Mouse (Mus musculus) kidney, embryonic 16.5 days (tissue): ENCODE data around the gene Rabgap1l. TPM values are rescaled to one million over a fixed set of nuclear protein-coding genes. Genes with fewer than 3 reads are reported as not detected.

Experiments
- ATAC-seq: fragments of 200-750 bp; cut with Nextera tagmentation; 2 replicates; pipeline ENCODE4 v1.8.0; 2017; ENCODE audit warnings: moderate TSS enrichment; ENCODE audit not compliant: low FRiP score, low TSS enrichment
- H3K27ac ChIP-seq: fragments of 300-500 bp; sonication (generic); 2 replicates; pipeline ENCODE4 v1.5.1; 2014; ENCODE audit warnings: low read length
- H3K27me3 ChIP-seq: fragments of 300-500 bp; sonication (generic); 2 replicates; pipeline ENCODE4 v1.6.1; 2014; ENCODE audit warnings: low read length, control low read depth, mixed read lengths; ENCODE audit not compliant: insufficient read depth
- H3K36me3 ChIP-seq: fragments of 300-500 bp; sonication (generic); 2 replicates; pipeline ENCODE4 v1.6.1; 2014; ENCODE audit warnings: low read length, control low read depth, mixed read lengths; ENCODE audit not compliant: insufficient read depth
- H3K4me1 ChIP-seq: fragments of 300-500 bp; sonication (generic); 2 replicates; pipeline ENCODE4 v1.6.1; 2014; ENCODE audit warnings: low read length, control low read depth, mixed read lengths; ENCODE audit not compliant: insufficient read depth
- H3K4me2 ChIP-seq: fragments of 300-500 bp; sonication (generic); replicated peaks from 2 replicates; pipeline ENCODE4 v1.6.1; 2014; ENCODE audit warnings: low read depth, low read length
- H3K4me3 ChIP-seq: fragments of 300-500 bp; sonication (generic); 2 replicates; pipeline ENCODE4 v1.5.1; 2014; ENCODE audit warnings: mild to moderate bottlenecking, low read length
- H3K9ac ChIP-seq: fragments of 300-500 bp; sonication (generic); replicated peaks from 2 replicates; pipeline ENCODE4 v1.6.1; 2014; ENCODE audit warnings: low read length
- H3K9me3 ChIP-seq: fragments of 300-500 bp; sonication (generic); 2 replicates; pipeline ENCODE4 v1.6.1; 2016; ENCODE audit warnings: low read length, control low read depth
- WGBS: fragments of 180-500 bp; shearing (Covaris S2); extraction: QIAGEN DNeasy Blood & Tissue Kit; methylation state at CpG from one replicate; pipeline ENCODE4 v1.1.7; 2014; 5-methylcytosine and 5-hydroxymethylcytosine counted together
- polyA plus RNA-seq: library from polyadenylated mRNA; unstranded; fragments of >200 nt; fragmentation: Nextera tagmentation; extraction: Ambion mirVana; gene quantifications from 2 replicates; pipeline ENCODE4 v1.2.1, GENCODE M21; 2015

Gene Rabgap1l
- polyA plus RNA-seq, 1 experiment from 2014 or later = 11.4 TPM

DNA sequence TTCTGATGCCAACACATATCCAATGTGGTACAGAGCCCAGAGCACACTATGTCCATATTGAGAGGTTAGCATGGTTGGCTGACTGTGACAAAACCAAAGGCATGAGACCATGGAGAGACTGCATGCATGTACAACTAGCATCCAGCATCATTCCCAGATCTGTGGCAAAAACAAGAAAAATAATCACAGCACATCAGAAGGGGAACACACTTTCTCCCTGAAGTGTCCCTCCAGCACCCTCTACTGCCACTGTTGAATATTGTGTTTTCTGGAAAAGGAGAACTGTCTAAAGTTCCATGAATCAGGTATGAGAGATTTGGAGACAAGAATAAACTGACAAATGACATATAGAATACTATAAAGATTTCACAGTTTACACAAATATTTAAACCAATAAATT is 78.3 kb downstream of the Rabgap1l start:
- Histone ChIP-seq H3K4me3 (no peak overlapping the region), H3K4me2 (no peak overlapping the region), H3K4me1 (no peaks in the 10 kb centered on the region), H3K27ac (no peak overlapping the region), H3K36me3 (no peaks in the 10 kb centered on the region), H3K9me3 (no peaks in the 10 kb centered on the region), H3K27me3 (no peaks in the 10 kb centered on the region), H3K9ac (no peak overlapping the region)
- no peak for ATAC-seq

DNA sequence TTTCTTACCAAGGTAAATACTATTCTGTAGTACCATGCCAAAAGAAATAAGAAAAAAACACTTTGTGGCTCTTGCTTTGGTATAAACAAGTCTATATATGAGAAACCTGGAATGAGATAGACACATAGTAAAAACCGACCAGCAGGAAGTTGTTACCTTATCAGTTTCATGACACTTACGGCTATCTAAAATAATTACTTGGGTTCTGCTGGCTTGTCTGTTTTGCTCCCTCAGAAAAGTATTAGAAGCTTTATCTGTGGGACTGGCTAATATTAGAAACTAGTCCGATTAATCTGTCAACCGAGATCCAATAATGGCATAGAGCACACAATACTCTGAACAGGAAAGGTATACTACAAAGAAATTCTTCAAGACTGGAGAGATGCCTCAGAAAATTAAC is 79.1 kb downstream of the Rabgap1l start:
- WGBS = 73% methylated on average over 4 of the region's 4 CpGs
- Histone ChIP-seq H3K4me2 (no peak overlapping the region), H3K4me3 (no peak overlapping the region), H3K4me1 (no peaks in the 10 kb centered on the region), H3K27ac (no peak overlapping the region), H3K9me3 (no peaks in the 10 kb centered on the region), H3K27me3 (no peaks in the 10 kb centered on the region), H3K9ac (no peak overlapping the region), H3K36me3 (no peaks in the 10 kb centered on the region)
- no peak for ATAC-seq

DNA sequence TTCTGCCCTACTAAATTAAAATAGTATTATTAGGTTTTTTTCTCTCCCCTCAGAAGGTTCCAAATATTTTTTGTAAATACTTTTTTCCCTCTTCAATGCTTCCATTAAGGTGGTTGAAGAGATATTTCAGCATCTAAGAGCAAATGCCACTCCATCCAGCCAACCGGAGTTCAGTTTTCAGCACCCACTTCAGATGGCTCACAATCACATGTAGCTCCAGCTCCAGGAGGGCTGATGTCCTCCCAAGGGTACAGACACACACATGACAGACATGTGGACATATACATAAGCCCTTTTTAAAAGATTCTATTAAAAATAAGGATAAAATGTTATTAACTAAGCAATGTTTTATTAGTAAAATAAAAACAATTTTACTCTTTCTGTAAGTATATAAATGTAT is 79.6 kb downstream of the Rabgap1l start:
- no peak for ATAC-seq
- Histone ChIP-seq H3K9ac (no peak overlapping the region), H3K4me2 (no peak overlapping the region), H3K27ac (no peak overlapping the region), H3K36me3 (no peaks in the 10 kb centered on the region), H3K9me3 (no peaks in the 10 kb centered on the region), H3K27me3 (no peaks in the 10 kb centered on the region), H3K4me3 (no peak overlapping the region), H3K4me1 (no peaks in the 10 kb centered on the region)
- 90% methylated on average over 1 of the region's 1 CpGs for WGBS

DNA sequence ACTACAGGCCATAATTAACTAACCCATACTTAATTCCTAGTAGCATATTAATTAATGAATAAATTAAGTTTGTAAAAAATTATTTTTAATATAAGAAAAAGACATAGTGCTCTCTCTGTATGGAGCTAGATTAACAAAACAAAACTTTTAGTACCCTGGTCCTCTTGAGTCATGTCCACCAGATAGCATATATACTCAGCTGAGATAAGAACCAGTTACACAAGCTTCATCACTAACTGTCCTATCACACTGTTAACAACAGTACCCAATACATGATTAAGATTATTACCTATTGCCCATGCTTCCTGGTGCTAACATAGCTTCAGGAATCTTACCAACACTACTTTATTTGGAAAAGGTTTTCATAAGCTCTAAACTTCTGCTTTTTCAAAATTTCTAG is 82.5 kb downstream of the Rabgap1l start:
- no peaks in the 10 kb centered on the region for H3K27me3 ChIP-seq
- no peak overlapping the region for H3K4me3 ChIP-seq
- no peaks in the 10 kb centered on the region for H3K36me3 ChIP-seq
- no peaks in the 10 kb centered on the region for H3K9me3 ChIP-seq
- H3K4me2 ChIP-seq = no peak overlapping the region
- no peak overlapping the region for H3K27ac ChIP-seq
- no peaks in the 10 kb centered on the region for H3K4me1 ChIP-seq
- ATAC-seq = no peak
- no peak overlapping the region for H3K9ac ChIP-seq

DNA sequence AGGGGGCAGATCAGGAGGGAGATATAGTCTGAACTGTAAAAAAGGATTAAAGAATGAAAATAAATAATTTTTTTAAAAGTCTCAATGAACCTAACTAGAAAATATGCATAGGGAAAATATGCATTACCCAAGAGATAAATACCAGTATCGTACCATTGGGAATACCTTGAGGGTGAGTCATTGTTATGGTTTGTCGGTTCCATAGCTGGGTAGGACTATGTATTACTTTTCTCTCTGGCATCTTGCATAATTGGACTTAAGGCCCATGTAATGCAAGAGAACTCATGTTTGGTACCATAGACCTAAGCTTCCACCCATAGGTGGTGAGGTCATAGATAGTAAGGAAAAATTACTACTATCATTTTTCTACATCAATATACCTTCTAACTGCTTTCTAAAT is 88.4 kb downstream of the Rabgap1l start:
- Histone ChIP-seq H3K9me3 (no peaks in the 10 kb centered on the region), H3K36me3 (peaks cover 4% of the 10 kb centered on the region; the same call in 1 of the 2 replicates), H3K4me1 (no peaks in the 10 kb centered on the region), H3K9ac (no peak overlapping the region), H3K4me3 (no peak overlapping the region), H3K4me2 (no peak overlapping the region), H3K27ac (no peak overlapping the region), H3K27me3 (no peaks in the 10 kb centered on the region)
- 94% methylated on average over 2 of the region's 2 CpGs for WGBS
- ATAC-seq = no peak

DNA sequence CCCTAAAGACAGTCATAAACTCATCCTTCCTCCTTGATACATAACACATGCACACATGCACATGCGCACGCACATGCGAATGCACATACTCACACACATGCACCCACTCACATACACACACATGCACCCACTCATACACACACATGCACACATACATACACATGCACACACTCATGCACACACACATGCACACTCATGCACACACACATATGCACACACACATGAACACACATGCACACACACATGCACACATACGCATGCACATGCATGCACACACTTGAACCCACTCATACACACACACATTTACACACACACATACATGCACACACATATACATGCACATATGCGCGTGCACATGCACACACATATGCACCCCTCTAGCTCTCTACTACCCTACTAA is 89.2 kb downstream of the Rabgap1l start:
- Histone ChIP-seq H3K4me3 (no peak overlapping the region), H3K27me3 (no peaks in the 10 kb centered on the region), H3K27ac (no peak overlapping the region), H3K9ac (no peak overlapping the region), H3K9me3 (no peaks in the 10 kb centered on the region), H3K4me2 (no peak overlapping the region), H3K36me3 (peaks cover 4% of the 10 kb centered on the region; the same call in 1 of the 2 replicates), H3K4me1 (no peaks in the 10 kb centered on the region)
- no peak for ATAC-seq
- 97% methylated on average over 6 of the region's 6 CpGs for WGBS

DNA sequence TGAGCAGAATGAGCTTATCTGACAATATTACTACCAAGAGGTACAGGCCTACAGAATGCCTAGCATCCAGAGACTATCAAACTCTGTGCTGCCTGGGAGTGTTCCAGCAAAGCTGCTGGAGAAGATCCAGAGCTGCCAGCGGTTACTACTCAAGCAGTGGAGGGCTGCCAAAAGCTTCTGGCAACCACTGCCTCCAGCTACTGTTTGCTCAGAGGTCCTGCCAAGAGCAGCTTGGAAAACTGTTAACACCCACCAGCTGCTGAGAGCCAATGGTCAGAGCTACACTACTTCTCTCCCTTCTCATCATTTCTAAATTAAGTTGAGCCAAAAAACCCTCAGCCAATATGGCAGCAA is 99.9 kb downstream of the Rabgap1l start:
- 78% methylated on average over 1 of the region's 1 CpGs for WGBS
- no peaks in the 10 kb centered on the region for H3K4me1 ChIP-seq
- no peaks in the 10 kb centered on the region for H3K27me3 ChIP-seq
- no peak overlapping the region for H3K9ac ChIP-seq
- peak; percentile 97 for ATAC-seq
- no peak overlapping the region for H3K27ac ChIP-seq
- H3K9me3 ChIP-seq = no peaks in the 10 kb centered on the region
- no peaks in the 10 kb centered on the region for H3K36me3 ChIP-seq
- H3K4me3 ChIP-seq = no peak overlapping the region
- H3K4me2 ChIP-seq = no peak overlapping the region

DNA sequence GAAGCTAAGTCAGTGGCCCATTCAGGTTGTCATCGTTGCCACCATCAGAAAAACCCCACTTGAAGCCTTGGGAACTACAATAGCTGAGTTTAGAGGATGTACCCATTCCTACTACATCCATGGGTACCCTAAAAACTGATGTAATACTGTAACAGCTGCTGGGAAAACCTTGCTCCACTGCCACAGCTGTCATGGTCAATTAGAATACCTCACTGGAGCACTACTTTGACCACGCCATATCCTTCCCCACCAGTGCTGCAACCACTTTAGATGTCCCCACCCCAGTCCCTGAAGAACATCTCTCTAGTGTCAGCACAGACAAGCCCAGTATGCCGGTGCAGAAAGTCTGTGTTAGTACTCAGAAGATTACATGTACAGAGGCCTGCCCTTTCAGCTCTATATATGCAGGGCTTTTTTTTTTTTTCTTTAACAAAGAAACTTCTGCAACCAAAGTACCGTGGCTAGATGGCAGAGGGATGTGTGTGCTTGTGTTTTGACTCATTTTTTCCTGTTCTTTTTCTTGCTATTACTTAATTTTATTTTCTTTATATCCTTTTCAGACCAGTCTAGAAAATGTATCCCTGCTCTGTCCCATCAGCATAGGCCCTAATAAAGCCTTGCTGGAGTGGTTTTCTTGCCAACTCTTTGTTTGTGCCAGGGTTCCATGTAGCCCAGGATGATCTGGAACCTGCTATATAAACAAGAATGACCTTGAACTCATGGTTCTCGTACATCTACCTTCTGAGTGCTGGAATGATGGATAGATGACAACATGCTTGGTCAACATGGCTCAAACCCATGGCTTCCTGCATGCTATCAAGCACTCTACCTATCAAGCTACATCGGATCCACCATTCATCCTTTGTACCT is 100.6 kb downstream of the Rabgap1l start:
- Histone ChIP-seq H3K27me3 (no peaks in the 10 kb centered on the region), H3K4me1 (no peaks in the 10 kb centered on the region), H3K9ac (no peak overlapping the region), H3K9me3 (no peaks in the 10 kb centered on the region), H3K27ac (no peak overlapping the region), H3K4me2 (no peak overlapping the region), H3K4me3 (no peak overlapping the region), H3K36me3 (no peaks in the 10 kb centered on the region)
- 82% methylated on average over 6 of the region's 6 CpGs for WGBS
- 0 out of 2 replicates have a peak, but pooled peaks have one; percentile 28 for ATAC-seq

DNA sequence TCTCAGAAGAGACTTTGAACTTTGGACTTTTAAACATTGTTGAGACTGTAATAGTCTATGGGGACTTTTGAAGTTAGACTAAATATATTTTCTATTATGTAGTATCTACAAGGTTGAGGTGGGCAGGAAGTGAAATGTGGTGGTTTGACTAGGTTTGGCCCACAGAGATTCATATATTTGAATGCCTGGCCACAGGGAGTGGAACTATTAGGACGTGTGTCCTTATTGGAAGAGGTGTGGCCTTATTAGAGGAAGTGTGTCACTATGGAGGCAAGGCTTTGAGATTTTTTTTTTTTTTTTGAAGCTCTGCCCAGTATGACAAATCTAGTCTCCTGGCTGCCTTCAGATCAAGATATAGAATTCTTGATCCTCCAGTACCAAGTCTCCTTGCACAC is 101.8 kb downstream of the Rabgap1l start:
- Histone ChIP-seq H3K27me3 (no peaks in the 10 kb centered on the region), H3K4me3 (no peak overlapping the region), H3K9me3 (no peaks in the 10 kb centered on the region), H3K9ac (no peak overlapping the region), H3K27ac (no peak overlapping the region), H3K4me1 (no peaks in the 10 kb centered on the region), H3K4me2 (no peak overlapping the region), H3K36me3 (no peaks in the 10 kb centered on the region)
- no peak for ATAC-seq
- WGBS = 88% methylated on average over 1 of the region's 1 CpGs

DNA sequence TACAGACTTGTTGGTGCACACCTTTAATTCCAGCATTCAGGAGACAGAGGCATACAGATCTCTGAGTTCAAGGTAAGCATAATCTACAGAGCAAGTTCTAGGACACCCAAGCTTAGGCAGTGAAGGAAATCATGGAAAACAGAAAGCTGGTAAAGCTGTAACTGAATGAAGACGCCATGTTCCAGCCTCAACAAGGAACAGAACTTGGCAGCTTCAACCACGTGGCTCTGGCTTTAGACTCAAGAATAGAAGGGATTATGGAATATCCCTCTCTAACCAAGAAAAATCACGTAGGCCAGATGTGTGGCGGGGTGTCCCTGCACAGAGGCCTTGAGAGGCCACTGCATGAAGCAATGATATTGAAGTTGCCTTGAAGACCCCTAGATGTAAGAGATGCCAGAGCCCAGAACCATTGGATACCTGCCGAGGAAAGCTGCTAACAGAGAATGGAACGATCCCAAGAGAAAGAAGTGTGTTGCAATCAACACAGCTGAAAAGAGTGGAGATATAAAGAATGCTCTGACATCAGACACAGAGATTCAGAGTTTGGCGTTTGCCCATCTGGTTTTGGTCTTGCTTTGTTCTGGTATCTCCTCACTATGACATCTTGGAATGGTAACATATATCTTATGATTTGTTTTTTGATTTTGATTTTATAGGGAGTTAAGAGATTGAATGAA is 102.4 kb downstream of the Rabgap1l start:
- H3K4me1 ChIP-seq = no peaks in the 10 kb centered on the region
- 93% methylated on average over 7 of the region's 7 CpGs for WGBS
- H3K4me3 ChIP-seq = no peak overlapping the region
- no peak for ATAC-seq
- no peak overlapping the region for H3K27ac ChIP-seq
- no peaks in the 10 kb centered on the region for H3K9me3 ChIP-seq
- H3K36me3 ChIP-seq = no peaks in the 10 kb centered on the region
- H3K4me2 ChIP-seq = no peak overlapping the region
- H3K27me3 ChIP-seq = no peaks in the 10 kb centered on the region
- no peak overlapping the region for H3K9ac ChIP-seq
